Mouse (Mus musculus): ENCODE results near the gene Luc7l3.

DNA sequence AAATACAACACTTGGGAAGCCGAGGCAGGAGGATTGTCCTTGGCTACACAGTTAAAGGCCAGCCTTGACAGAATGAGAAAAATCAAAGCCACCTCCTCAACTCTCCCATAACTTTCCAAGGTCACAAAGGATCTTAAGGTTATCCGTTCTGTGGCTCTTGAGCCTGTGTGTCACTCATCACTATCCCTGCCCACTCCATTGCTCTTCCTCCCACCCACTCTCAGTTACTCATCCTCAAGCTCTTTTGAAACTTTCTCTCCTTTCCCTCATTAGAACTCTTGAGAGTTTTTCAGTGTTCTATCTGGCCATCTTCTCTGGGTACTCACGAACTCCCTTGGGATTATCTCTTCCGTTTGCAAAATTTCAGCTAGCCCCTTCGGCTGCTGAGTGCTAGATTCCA lies 2.8 kb upstream of the Luc7l3 start:
- TF ChIP-seq CTCF (IDR thresholded peaks at IDR 0.05; ENCODE audit: borderline replicate concordance, control insufficient read depth, extremely low read depth, insufficient read depth, low read length, poor library complexity): no peak
- TF ChIP-seq POLR2A (IDR thresholded peaks at IDR 0.05; ENCODE audit: control insufficient read depth, extremely low read depth, insufficient read depth, low read length, poor library complexity): no peak
